Mouse (Mus musculus) thymus, postnatal 25 days (tissue): Measurements from ENCODE around the gene Gm10961.

Experiments
- DNase-seq: peaks from one replicate; pipeline ENCODE4 v3.0.0; 2022

The Gm10961 gene

GRCm38 (mm10) chr3:107630682-107631522 lies at the start of gene Gm10961:
Gene Gm10961, plus strand, starts transcription at chr3:107631322.
- DNase-seq: no peak

- no peak for DNase-seq
Measured at GRCm38 (mm10) chr3:107582130-107582874, 48.8 kb upstream of the Gm10961 start.

GRCm38 (mm10) chr3:107582875-107583767 lies 48.0 kb upstream of the Gm10961 start:
- DNase-seq: no peak

- no peak for DNase-seq
Measured at GRCm38 (mm10) chr3:107583893-107584292, 47.2 kb upstream of the Gm10961 start.

- no peak for DNase-seq
Measured at GRCm38 (mm10) chr3:107586504-107586903, 44.6 kb upstream of the Gm10961 start.

- no peak for DNase-seq
Measured at GRCm38 (mm10) chr3:107591612-107592011, 39.5 kb upstream of the Gm10961 start.

- no peak for DNase-seq
Measured at GRCm38 (mm10) chr3:107593632-107594031, 37.5 kb upstream of the Gm10961 start.

GRCm38 (mm10) chr3:107594662-107595263 lies 36.4 kb upstream of the Gm10961 start, which contains the start of gene Alx3:
Gene Alx3, plus strand, starts transcription at chr3:107595031.
- no peak for DNase-seq

- DNase-seq: no peak
Measured at GRCm38 (mm10) chr3:107595264-107595937, 35.7 kb upstream of the Gm10961 start.

- DNase-seq: no peak
Measured at GRCm38 (mm10) chr3:107595938-107596461, 35.1 kb upstream of the Gm10961 start.

GRCm38 (mm10) chr3:107596559-107596958 lies 34.6 kb upstream of the Gm10961 start:
- no peak for DNase-seq

- DNase-seq: no peak
Measured at GRCm38 (mm10) chr3:107597134-107597533, 34.0 kb upstream of the Gm10961 start.

GRCm38 (mm10) chr3:107597586-107598389 lies 33.3 kb upstream of the Gm10961 start:
- DNase-seq: no peak

- DNase-seq: no peak
Measured at GRCm38 (mm10) chr3:107600127-107600526, 31.0 kb upstream of the Gm10961 start.

- peak; percentile 49 for DNase-seq
Measured at GRCm38 (mm10) chr3:107605304-107605703, 25.8 kb upstream of the Gm10961 start.

GRCm38 (mm10) chr3:107607221-107607620 lies 23.9 kb upstream of the Gm10961 start:
- DNase-seq: no peak

GRCm38 (mm10) chr3:107608808-107609207 lies 22.3 kb upstream of the Gm10961 start:
- DNase-seq: no peak

GRCm38 (mm10) chr3:107609376-107609775 lies 21.7 kb upstream of the Gm10961 start:
- DNase-seq: no peak

- no peak for DNase-seq
Measured at GRCm38 (mm10) chr3:107611394-107611793, 19.7 kb upstream of the Gm10961 start.

GRCm38 (mm10) chr3:107612902-107613525 lies 18.1 kb upstream of the Gm10961 start:
- peak; percentile 62 for DNase-seq
